Mouse (Mus musculus) lung, adult 2 months (tissue): ENCODE measurements around the gene Eif3k. TPM values are rescaled to one million over a fixed set of nuclear protein-coding genes. Genes with fewer than 3 reads are reported as not detected.

ENCODE experiments used
- DNase-seq: peaks from one replicate; pipeline ENCODE4 v3.0.0; 2022
- H3K4me1 ChIP-seq: fragments of 200-500 bp; 2 replicates; pipeline ENCODE4 v1.6.1; 2011; ENCODE audit warnings: low read length; ENCODE audit not compliant: control insufficient read depth, insufficient read depth
- H3K4me3 ChIP-seq: fragments of 200-500 bp; replicated peaks from 2 replicates; pipeline ENCODE3; 2011; ENCODE audit warnings: low read depth, mild to moderate bottlenecking, control low read depth, low read length; ENCODE audit errors: extremely low read depth
- CTCF ChIP-seq: fragments of 200-500 bp; IDR thresholded peaks from 2 replicates; pipeline ENCODE4 v1.5.1; 2011; ENCODE audit warnings: mild to moderate bottlenecking, low read length, control low read depth; ENCODE audit not compliant: insufficient read depth
- POLR2A ChIP-seq: fragments of 200-500 bp; IDR thresholded peaks from 2 replicates; pipeline ENCODE4 v1.6.1; 2011; ENCODE audit warnings: low read depth, mild to moderate bottlenecking, control low read depth, low read length, borderline replicate concordance; ENCODE audit errors: extremely low read depth
- WGBS: fragments of 180-500 bp; shearing (Covaris S2); methylation state at CpG from one replicate; pipeline ENCODE4 v1.1.7; 2018; 5-methylcytosine and 5-hydroxymethylcytosine counted together
- polyA plus RNA-seq: library from polyadenylated mRNA; depleted of rRNA; stranded (reverse); fragments of >200 nt; gene quantifications from 2 replicates; pipeline ENCODE4 v1.2.3, GENCODE M21; 2012

Eif3k gene
- polyA plus RNA-seq, 1 experiment: 234 TPM

DNA sequence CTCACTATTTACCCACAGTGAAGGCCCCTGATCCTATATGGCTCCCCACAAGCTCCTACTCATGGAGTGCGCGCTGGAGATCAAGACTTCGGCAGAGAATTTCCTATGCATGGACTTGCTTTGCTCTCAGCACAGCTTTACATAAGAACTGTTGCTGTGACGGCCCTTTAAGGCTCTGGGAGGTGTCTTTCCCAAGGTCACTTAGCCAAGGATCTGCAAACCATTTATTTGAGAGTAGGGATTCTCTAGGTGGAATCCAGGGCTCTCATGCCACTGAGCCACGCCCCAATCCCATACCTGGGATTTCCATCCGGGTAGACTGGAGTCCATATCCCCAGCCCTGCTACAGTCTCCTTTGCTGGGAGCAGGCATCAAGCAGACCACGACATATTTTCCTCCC is 35.6 kb upstream of the Eif3k start:
- TF ChIP-seq CTCF: no peak
- TF ChIP-seq POLR2A: no peak

DNA sequence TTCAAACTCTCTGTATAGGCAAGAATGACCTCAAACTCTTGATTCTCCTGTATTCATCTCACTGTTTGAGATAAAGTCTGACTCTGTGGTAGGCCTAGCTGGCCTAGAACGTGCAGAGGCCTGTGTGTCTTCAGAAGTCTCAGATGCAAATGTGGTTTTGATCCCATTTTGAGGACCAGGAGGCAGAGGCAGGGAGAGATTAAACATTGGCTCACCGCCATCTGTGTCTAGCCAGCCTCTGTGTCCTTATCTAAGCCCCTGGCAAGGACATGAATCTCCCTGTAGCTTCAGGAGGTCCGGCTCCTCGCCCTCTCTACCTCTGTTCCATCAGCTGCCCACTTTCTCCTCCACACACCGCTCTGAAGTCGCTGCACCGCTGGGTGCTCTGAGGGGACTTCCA is 34.8 kb upstream of the Eif3k start:
- TF ChIP-seq POLR2A (no peak), CTCF (no peak)
- DNase-seq: no peak
- 84% methylated on average over 7 of the region's 7 CpGs for WGBS
- no peak overlapping the region for H3K4me3 ChIP-seq
- no peaks in the 10 kb centered on the region for H3K4me1 ChIP-seq

More for the DNA sequence above, 35.6 kb upstream of the Eif3k start:
- DNase-seq: no peak
- H3K4me1 ChIP-seq: no peaks in the 10 kb centered on the region
- no peak overlapping the region for H3K4me3 ChIP-seq
- 86% methylated on average over 7 of the region's 7 CpGs for WGBS

DNA sequence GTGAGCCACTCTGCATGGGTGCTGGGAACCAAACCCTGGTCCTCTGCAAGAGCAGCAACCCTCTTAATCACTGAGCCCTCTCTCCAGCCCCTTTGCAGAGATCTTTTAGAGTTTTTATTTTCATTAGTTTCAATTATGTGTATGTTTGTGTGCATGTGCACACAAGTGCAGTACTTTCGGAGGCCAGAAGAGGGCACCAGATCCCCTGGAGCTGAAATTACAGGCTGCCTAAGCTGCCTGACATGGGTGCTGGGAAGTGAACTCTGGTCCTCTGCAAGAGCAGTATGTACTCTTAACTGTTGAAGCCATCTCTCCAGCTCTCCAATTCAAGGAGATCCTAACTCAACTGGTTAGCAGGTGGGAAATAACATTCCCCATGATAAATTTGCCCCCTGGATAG is 33.3 kb upstream of the Eif3k start:
- TF ChIP-seq CTCF (0 out of 2 replicates have a peak, but pooled peaks have one; percentile 5), POLR2A (no peak)
- WGBS: 86% methylated on average over 1 of the region's 1 CpGs
- DNase-seq: no peak

DNA sequence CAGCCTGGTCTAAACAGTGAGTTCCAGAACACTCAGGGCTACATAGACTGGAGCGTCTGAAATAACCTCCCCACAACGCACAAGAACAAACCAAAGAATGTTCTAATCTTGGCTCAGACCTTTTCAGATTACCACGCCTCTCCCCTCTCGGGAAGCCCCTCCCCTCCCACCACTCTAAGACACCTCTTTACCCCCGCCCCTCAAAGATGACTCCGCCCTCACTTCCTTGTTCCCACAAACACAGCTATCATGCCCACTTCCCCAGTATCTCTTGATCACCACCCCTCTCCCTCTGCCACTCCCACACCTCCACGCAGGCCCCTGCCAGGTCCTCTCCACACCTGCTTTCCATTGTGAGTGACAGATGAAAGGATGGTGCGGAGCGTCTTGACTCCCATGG is 27.1 kb upstream of the Eif3k start:
- WGBS: 57% methylated on average over 9 of the region's 9 CpGs
- Histone ChIP-seq H3K4me1 (no peaks in the 10 kb centered on the region), H3K4me3 (no peak overlapping the region)
- no peak for DNase-seq
- TF ChIP-seq CTCF (no peak), POLR2A (no peak)

More for the DNA sequence above, 33.3 kb upstream of the Eif3k start:
- no peaks in the 10 kb centered on the region for H3K4me1 ChIP-seq
- H3K4me3 ChIP-seq: no peak overlapping the region

DNA sequence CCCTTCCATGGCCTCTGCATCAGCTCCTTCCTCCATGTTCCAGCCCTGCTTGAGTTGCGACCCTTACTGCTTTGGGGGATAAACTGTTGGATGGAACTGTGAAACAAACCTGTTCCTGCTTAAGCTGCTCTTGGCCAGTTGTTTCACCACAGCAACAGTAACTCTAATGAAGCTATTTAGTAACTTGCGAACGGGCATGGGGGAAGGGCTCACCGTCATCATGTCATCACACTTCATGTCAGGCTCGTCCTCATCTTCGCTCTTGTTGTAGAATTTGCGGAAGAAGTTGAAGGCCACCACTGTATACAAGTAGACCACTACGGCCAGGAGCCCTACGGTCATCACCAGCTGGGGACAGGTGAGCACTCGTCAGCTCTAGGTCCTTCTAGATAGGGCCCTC is 26.5 kb upstream of the Eif3k start:
- Histone ChIP-seq H3K4me3 (no peak overlapping the region), H3K4me1 (no peaks in the 10 kb centered on the region)
- DNase-seq: no peak
- TF ChIP-seq POLR2A: no peak
- TF ChIP-seq CTCF: no peak
- WGBS: 91% methylated on average over 10 of the region's 10 CpGs

DNA sequence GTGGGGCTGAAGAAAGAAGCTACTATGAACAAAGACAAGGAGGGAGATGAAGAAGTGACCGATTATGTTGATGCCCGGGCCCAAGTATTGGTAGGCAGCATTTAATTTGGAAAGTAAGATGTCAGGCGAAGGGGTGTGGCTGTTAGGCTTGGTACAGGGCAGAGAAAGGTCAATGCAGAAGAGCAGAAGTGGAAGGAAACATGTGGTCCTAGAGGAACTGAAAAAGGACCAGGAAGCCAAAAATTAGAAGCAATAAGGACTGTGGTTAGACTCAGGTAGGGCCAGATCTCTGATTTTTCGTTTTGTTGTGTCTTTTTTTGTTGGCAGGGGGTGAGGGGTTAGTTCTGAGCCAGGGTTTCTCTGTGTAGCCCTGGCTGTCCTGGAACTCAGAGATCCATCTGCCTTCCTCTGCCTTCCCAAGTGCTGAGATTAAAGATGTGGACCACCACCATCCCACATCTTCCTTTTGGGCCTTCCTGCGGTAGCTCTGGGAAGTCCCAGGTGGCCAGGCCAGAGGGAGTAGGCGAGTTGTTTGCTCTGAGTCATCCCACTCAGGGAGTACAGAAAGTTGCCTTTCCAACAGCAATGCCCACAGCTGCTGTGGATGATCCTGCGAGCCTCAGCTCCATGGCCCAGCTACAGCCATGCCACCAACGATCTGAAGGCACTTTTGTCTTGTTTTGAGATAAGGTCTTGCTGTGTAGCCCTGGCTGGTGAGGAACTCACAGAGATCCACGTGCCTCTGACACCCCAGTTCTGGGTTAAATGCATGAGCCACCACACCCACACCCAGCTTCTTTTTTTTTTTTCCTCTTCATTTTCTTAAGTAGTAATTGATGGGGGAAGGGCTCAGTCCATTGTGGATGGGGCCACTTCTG is 25.8 kb upstream of the Eif3k start:
- 60% methylated on average over 9 of the region's 9 CpGs for WGBS
- no peak for DNase-seq
- no peak overlapping the region for H3K4me3 ChIP-seq
- no peaks in the 10 kb centered on the region for H3K4me1 ChIP-seq
- TF ChIP-seq POLR2A: no peak
- TF ChIP-seq CTCF: no peak

DNA sequence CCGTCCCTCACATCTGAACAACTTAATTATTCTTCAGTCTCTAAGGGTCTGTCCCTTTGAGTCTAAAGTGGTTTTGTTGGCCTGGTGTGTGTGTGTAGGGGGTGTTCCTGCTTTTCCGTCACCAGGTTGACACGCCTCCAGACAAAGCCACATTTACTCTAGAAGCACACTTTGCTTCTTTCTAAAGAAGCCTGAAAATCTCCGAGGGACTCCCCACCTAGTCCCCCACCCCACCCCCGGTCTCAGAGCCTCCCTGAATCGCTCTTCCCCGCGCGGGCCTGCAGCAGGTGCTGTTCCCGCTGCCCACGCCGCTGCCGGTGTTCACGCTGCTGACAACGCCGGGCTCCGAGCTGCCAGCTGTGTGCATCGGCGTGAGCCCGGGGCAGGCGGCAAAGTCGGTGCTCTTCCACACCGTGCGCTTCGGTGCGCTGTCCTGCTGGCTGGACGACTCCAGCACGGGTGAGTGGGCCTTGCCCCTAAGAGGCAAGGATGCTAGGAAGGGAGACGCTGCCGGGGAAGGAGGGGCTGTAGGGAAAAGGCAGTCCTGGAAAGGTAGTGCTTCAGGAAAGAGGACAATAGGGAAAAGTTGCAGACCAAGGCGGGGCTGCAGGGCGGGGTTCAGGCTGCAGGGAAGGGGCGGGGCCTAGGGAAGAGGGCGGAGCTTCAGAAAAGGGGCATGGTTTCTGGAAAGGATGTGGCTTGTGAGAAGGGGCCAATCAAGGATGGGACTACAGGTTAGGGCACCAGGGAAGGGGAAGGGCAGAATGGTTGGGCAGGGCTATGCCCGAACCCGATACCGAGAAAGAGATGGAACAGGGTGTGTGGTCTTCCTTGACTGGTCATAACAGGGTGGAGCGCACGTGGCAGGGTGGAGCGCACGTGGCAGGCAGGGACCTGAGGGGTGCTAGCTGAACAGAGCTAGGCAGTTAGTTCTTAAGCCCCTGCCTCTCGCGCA is 19.3 kb upstream of the Eif3k start:
- WGBS: 7% methylated on average over 43 of the region's 43 CpGs
- DNase-seq: peak; percentile 58

DNA sequence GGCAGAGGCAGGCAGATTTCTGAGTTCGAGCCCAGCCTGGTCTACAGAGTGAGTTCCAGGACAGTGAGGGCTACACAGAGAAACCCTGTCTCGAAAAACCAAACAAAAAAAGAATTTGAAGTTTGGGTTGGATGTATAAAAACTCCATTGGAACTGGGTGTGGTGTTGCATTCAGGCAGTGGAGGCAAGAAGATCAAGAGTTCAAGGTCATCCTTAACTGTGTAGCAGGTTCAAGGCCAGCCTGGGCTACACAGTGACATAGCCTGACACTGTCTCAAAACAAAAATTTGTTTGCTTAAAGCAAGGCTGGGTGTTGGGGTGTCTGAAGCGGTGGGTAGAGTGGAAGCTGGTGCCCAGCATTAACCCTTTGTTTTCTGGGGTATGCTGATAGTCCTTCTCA is 11.7 kb upstream of the Eif3k start:
- H3K4me1 ChIP-seq: no peaks in the 10 kb centered on the region
- no peak overlapping the region for H3K4me3 ChIP-seq
- TF ChIP-seq POLR2A (no peak), CTCF (no peak)
- no peak for DNase-seq
- WGBS: 85% methylated on average over 3 of the region's 3 CpGs

More for the DNA sequence above, 19.3 kb upstream of the Eif3k start:
- TF ChIP-seq POLR2A (no peak), CTCF (no peak)
- Histone ChIP-seq H3K4me3 (peak overlapping the region; percentile 43), H3K4me1 (peaks cover 8% of the 10 kb centered on the region)

DNA sequence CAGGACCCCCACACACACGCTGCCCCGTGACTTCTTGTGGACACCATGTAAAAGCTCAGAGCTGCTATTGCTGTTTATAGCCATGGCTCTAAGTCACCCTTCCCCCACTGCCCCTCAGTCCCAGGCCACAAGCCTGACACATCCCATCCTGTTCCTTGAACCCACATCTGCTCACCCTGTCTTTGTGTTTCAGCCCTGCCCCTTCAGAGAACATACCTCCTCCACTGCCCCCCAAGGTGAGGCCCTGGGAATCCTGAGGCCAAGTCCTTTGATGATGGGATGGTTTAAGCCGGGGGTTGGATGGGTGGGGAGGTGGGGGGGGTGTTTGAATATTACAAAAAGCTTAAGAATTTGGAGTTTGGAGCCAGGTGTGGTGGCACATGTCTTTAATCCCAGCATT is 11.3 kb upstream of the Eif3k start:
- no peak overlapping the region for H3K4me3 ChIP-seq
- TF ChIP-seq CTCF (no peak), POLR2A (no peak)
- no peak for DNase-seq
- H3K4me1 ChIP-seq: no peaks in the 10 kb centered on the region
- 83% methylated on average over 3 of the region's 3 CpGs for WGBS

DNA sequence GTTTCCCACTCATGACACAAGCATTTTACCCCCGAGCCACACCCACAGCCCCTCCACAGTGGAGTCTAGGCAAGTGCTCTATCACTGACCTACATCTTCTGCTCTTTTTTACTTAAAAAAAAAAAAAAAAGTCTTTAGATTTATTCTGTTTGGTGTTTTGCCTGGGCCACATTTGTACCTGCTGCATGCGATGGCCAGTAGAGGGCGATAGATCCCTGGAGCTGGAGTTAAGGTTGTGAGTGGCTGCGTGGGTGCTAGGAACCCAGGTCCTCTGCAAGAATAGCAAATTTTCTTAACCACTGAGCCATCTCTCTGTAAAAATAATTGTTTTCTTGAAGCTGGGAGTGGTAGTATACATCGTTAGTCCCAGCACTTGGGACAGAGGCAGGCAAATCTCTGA is 10.0 kb upstream of the Eif3k start:
- no peaks in the 10 kb centered on the region for H3K4me1 ChIP-seq
- H3K4me3 ChIP-seq: no peak overlapping the region
- no peak for DNase-seq
- WGBS: 70% methylated on average over 5 of the region's 5 CpGs
- no peak for TF ChIP-seq POLR2A
- peak; percentile 44; the same call in 1 of the 2 replicates for TF ChIP-seq CTCF
